Mouse (Mus musculus) C2C12 (cell line): ENCODE results near the gene Olfr867. TPM values are rescaled to one million over a fixed set of nuclear protein-coding genes. Genes with fewer than 3 reads are reported as not detected.

ENCODE experiments used
- H3K27me3 ChIP-seq: one replicate; pipeline ENCODE4 v1.6.1; 2011; ENCODE audit not compliant: control insufficient read depth, insufficient read depth, insufficient read length
- H3K36me3 ChIP-seq: one replicate; pipeline ENCODE4 v1.6.1; 2011; ENCODE audit not compliant: control insufficient read depth, insufficient read depth
- H3K4me3 ChIP-seq: one replicate; pipeline ENCODE4 v1.5.1; 2011; ENCODE audit warnings: mild to moderate bottlenecking, control low read depth; ENCODE audit not compliant: poor library complexity, insufficient read depth, severe bottlenecking
- H3K79me2 ChIP-seq: one replicate; pipeline ENCODE4 v1.6.1; 2011; ENCODE audit not compliant: control insufficient read depth, insufficient read depth
- H3K79me3 ChIP-seq: one replicate; pipeline ENCODE4 v1.6.1; 2011; ENCODE audit warnings: low read depth, control low read depth
- H3ac ChIP-seq: one replicate; pipeline ENCODE3; 2011; ENCODE audit warnings: low read depth; ENCODE audit not compliant: control insufficient read depth, insufficient read length
- CEBPB ChIP-seq: IDR thresholded peaks from one replicate; pipeline ENCODE4 v1.6.1; 2011; ENCODE audit warnings: low read depth, mild to moderate bottlenecking, control low read depth, moderate library complexity
- CTCF ChIP-seq: IDR thresholded peaks from one replicate; pipeline ENCODE4 v1.5.1; 2011; ENCODE audit not compliant: control insufficient read depth, insufficient read depth, insufficient read length
- FOSL1 ChIP-seq: IDR thresholded peaks from one replicate; pipeline ENCODE4 v1.8.0; 2011; ENCODE audit warnings: mild to moderate bottlenecking, low read length; ENCODE audit not compliant: poor library complexity, insufficient read depth, severe bottlenecking
- MAX ChIP-seq: IDR thresholded peaks from one replicate; pipeline ENCODE4 v1.6.1; 2011; ENCODE audit warnings: mild to moderate bottlenecking, control low read depth
- MYOD1 ChIP-seq: IDR thresholded peaks from one replicate; pipeline ENCODE4 v1.6.1; 2011; ENCODE audit warnings: low read depth; ENCODE audit not compliant: control insufficient read depth, insufficient read length
- MYOG ChIP-seq: IDR thresholded peaks from one replicate; pipeline ENCODE4 v1.6.1; 2011; ENCODE audit not compliant: control insufficient read depth, insufficient read length; ENCODE audit errors: extremely low read depth
- USF1 ChIP-seq: IDR thresholded peaks from one replicate; pipeline ENCODE4 v1.6.1; 2011; ENCODE audit warnings: low read depth, mild to moderate bottlenecking, control low read depth, moderate library complexity
- microRNA-seq: library from miRNA; unstranded; fragments of <30 nt; microRNA quantifications from one replicate; pipeline ENCODE4, GENCODE M21; 2019; ENCODE audit warnings: borderline microRNAs expressed
- polyA plus RNA-seq: library from polyadenylated mRNA; unstranded; fragments of >200 nt; fragmentation: generic; extraction: Trizol; gene quantifications from one replicate; pipeline ENCODE4 v1.2.1, GENCODE M21; 2012; ENCODE audit warnings: missing spikeins

Olfr867 gene
- polyA plus RNA-seq, 1 experiment, result not detected

DNA sequence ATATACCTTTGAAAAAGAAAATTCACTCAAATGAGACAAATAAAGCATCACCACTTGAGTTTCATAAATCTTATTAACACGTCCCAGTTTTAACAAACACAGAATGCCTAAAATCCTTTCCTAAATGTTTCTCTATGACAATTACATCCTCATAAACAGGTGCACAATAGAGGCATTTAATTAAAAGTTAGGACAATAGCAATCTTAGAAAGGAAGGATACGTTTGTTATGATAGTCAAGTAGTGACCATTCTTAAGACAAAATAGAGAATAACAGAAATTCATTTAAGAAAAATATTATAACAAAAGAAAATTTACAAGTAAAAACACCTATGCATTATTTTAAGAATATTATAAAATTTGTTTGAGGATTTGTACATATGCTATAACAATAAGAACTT, 29.4 kb downstream of the Olfr867 start, which contains the start of gene Olfr866:
TSS of gene Olfr866 (minus strand) at position 101 of the 400 bp plus-strand sequence.
- TF ChIP-seq MYOG, result no peak
- no peak for TF ChIP-seq FOSL1
- no peak for TF ChIP-seq MAX
- no peak for TF ChIP-seq USF1
- no peak for TF ChIP-seq MYOD1
- TF ChIP-seq CTCF, result no peak
- no peak for TF ChIP-seq CEBPB
- Histone ChIP-seq H3K79me3 (no peaks in the 10 kb centered on the region), H3ac (no peak within 1 kb of the TSS), H3K36me3 (no peaks in the 10 kb centered on the region), H3K27me3 (no peaks in the 10 kb centered on the region), H3K79me2 (no peaks in the 10 kb centered on the region), H3K4me3 (no peak within 1 kb of the TSS)

Small RNAs within 50 kb of the gene (microRNA-seq; reads per million reads assigned to microRNA genes)
- not detected for gene Gm26231
- not detected for gene Gm44395

Other genes with a start within 250 kb of the Olfr867 start
- not detected for gene Olfr860, start 207.8 kb downstream of the Olfr867 start, polyA plus RNA-seq
- not detected for gene Olfr862, start 169.6 kb downstream of the Olfr867 start, polyA plus RNA-seq
- gene Olfr77, start 140.7 kb downstream of the Olfr867 start, polyA plus RNA-seq, result 0.18 TPM
- gene Olfr866, start 29.5 kb downstream of the Olfr867 start, polyA plus RNA-seq, result not detected
- gene Olfr868, start 41.1 kb upstream of the Olfr867 start, polyA plus RNA-seq, result not detected
- not detected for gene Olfr869, start 71.4 kb upstream of the Olfr867 start, polyA plus RNA-seq
- not detected for gene Olfr870, start 116.5 kb upstream of the Olfr867 start, polyA plus RNA-seq
- gene Olfr871, start 154.6 kb upstream of the Olfr867 start, polyA plus RNA-seq, result not detected
- gene Olfr872, start 179.6 kb upstream of the Olfr867 start, polyA plus RNA-seq, result not detected
- gene Olfr39, start 224.8 kb upstream of the Olfr867 start, polyA plus RNA-seq, result not detected
- not detected for gene Olfr873, start 241.0 kb upstream of the Olfr867 start, polyA plus RNA-seq